Mouse (Mus musculus) megakaryocyte progenitor cell, adult 5-6 weeks (primary cell): ENCODE data around the gene Ccdc155. TPM values are rescaled to one million over a fixed set of nuclear protein-coding genes. Genes with fewer than 3 reads are reported as not detected.

Experiments
- ATAC-seq: replicated peaks from 2 replicates; pipeline ENCODE4 v1.8.0; 2016; ENCODE audit warnings: mild to moderate bottlenecking, moderate TSS enrichment, inconsistent platforms; ENCODE audit not compliant: poor library complexity
- total RNA-seq, 2 experiments: library from RNA; stranded (forward) in 1 of 2; stranded (reverse) in 1 of 2; fragments of 157-497, 149-512 nt in 1 of 2; fragments of 200-1000 nt in 1 of 2; gene quantifications; 2 replicates each; pipeline versions ENCODE4 v1.2.3 to v1.2.4; 2015 to 2017

Gene Ccdc155
- total RNA-seq (2015) = 0.15 TPM in 1 of 2 replicates, not detected in the other
- total RNA-seq (2017) = 0.34 TPM in 1 of 2 replicates, not detected in the other

DNA sequence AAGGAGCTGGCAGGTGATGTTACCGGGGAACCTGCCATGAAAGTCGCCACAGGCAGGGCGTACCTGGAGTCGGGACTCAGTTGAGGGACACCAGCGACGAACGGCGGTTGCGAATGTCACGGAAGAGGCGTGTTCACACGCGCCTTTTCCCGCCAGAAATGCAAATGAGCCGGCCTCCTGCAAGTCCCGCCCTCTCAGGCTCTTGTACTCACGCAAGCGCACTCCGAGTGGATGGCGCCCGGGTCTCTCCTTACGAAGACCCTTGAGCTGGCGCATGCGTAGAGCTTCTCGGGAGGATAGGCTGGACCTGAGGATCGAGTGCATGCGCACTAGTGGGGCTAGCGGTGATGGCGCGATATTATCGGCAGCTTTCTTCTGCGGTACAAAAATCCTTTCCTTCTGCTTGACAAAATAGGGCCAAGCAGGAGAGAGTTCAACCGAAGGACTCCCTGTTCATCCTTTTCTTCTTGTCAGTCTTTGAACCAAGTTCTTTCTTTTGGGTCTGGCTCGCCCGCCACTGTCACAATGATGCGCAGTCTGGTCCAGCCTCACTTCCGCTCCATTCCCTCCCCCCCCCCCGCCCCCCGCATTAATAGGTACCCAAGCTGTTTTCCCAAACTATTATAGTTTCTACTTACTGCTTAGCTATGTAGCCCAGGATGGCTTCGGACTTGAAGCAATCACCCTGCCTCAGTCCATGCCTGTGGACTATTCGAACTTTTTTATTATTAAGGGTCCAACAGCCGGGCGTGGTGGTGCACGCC lies at the start of gene Ccdc155:
TSS of gene Ccdc155 (minus strand) at position 513 of the 764 bp plus-strand sequence.
- ATAC-seq = peak; percentile 96

DNA sequence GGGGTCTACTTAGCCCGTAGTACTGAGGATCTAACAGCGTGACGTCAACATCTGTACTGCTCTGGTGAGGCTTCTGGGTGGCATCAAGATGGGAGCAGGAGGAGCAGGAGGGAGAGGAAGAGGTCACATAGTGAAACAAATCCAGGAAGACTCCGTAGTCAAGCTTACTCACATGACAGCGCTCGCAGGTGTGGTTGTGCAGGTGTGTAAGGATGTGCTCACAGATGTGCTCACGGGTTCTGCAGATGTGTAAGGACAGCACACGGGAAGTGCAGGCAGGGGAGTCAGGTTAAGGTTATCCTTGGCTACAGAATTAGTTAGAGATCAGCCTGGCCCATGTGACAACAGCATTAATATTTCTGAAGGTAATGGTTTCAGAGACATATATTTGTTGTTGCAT lies 49.1 kb upstream of the Ccdc155 start:
- no peak for ATAC-seq

DNA sequence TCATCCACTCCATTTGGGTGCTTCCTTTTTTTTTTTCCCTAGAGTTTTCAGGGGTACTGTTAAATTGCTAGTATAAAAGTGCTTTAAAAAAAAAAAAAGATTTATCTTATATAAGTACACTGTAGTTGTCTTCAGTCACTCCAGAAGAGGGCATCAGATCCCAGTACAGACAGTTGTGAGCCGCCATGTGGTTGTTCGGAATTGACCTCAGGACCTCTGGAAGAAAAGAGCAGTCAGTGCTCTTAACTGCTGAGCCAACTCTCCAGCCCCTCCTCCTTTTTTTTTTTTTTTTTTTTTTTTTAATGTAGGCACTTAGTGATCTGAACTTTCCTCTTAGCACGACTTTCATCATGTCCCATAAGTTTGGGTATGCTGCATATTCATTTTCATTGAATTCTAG lies 43.0 kb upstream of the Ccdc155 start:
- no peak for ATAC-seq

DNA sequence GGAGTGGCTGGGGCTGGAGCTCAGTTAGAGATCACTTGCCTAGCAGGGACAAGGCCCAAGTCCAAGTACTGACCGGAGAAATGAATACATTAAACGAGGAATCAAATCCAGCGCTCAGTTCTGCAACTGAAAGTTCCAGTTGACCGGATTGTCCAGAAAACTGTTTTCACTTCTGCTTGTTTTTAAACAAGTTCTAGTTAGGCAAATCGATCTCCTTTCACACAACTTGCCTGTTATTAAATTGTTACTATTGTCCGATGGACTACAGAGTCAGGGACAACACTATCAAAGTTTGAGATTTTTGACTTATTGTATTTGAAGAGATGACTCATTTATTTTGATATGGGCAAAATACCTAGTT lies 36.7 kb upstream of the Ccdc155 start:
- no peak for ATAC-seq

DNA sequence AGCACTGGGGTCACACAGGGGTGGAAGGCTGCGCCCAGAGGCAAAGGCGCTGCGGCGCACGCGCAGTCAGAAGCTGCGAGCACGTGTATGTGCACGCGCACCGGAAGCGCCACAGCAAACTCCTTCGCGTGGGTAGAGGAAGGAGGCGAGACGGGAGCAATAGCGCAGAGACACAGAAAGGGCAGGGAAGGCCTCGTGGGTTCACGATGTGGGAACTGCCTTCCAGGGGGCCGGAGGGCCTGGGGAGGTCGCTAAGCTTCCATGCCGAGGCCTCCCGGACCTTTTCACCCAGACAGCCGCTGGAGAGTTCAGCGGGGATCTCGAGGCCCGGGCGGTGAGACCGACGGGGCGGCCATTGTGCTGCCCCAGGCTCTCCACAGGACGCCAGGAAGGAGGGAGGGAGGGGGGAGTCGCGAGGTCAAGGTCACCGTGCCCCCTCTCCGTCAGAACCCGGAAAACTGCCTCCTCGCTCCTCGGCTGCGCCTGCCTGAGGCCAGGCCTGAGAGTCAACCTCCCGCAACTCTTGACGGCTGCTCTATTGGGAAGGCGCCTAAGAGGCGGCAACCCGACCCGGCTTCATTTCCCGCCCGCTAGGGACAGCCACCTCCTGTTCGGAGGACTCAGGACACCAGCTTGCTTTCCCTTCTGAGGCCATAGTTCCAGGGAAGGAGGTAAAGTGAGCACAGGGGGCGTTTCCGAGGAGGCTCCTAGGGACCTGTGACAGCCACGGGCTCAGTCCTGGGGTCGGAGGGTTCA lies 36.1 kb upstream of the Ccdc155 start, which contains the start of gene Slc6a16:
TSS of gene Slc6a16 (plus strand) at position 453 of the 756 bp plus-strand sequence.
- ATAC-seq = no peak

DNA sequence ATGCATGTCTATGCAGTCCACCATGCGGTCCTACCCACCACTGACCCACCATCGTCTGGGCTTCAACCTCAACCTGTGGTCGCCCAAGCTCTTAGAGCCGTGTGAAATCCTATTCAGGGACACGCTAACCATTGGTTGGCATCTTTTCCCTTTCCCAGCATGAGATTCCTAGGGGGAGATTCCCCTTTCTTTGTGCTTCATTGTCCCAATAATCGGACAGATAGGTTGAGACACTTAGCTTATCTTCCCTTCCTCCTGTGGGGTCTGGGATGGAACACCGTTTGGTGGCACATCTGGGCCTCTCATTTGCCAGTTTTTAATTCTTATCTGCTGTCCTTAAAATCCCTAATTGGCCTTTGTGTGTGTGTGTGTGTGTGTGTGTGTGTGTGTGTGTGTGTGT lies 35.4 kb upstream of the Ccdc155 start:
- ATAC-seq = no peak

DNA sequence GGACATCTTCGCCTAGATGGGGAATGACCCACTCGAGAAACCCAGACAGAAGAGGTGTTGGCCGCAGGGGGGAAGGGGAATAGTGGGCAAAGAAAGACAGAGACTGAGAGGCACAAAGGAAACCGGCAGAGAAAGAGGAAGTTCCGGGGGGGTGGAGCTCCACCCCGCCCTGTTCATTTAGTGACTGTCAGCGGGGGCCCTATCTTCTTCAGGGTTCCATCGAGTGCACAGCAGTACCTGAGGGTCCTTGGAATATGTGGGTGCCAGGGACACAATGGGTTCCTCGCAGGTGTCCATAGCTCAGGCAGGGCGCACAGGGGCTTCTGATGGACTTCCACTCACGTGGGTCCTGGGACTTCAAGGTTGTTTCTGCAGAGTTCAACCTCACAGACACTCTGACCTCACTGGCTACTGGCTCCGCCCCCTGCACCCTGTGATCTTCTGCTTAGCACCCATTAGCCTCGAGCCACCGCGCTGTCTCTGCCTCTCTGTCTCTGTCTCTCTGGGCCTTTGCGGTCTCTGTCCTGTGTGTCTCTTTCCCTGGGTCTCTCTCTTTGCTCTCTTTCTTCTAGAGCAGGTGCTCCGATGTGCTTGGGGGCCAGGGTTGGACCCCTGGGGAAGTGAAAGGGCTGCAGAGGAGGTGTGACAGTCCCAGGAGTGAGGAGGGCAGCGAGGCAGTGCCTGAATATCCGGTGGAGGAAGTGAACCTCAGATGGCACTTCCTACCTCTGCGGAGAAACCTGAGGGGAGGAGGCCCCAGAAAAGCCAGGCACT lies 34.2 kb upstream of the Ccdc155 start, which contains the start of gene Cd37:
TSS of gene Cd37 (minus strand) at position 393 of the 774 bp plus-strand sequence.
- peak; percentile 82 for ATAC-seq

DNA sequence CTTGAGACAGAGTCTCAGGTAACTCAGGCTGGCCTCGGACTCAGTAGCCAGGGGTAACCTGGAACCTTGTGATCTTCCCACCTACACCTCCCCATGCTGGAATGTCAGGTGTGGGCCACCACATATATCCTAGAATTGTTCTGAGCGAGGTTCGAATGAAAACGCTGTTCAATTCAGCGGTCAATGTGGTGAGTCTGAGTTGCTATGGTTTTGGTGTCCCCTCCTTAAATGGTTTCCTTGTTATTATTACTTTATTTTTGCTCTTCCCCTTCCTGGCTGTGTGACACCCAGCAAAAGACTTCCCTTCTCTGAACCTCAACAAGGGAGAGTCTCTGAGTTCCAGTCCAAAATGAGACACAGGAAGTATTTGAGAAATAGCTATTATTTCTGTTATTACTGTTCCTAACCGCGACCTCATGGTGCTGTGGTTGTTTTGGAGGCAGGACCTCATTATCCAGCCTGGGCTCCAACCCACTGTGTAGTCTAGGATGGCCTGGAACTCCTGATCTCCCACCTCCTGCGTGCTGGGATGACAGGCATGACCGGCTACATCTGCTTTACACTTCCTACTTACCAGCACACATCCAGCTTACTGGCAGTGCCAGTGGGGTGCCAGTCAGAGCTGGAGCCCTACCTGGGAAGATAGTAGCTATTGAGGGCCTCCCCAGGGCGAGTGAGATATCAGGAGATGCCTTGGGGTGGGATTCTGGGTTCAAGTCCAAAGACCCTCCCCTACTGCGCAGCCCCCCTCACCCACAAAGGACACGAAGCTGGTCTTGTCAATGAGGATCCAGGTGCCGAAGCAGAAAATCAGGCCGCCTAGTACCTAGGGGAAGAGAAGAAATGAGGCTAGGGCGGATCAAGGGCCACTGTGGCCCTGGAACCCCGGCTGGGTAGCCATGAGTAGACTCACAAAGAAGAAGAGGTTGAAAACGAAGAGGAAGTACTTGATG lies 33.3 kb upstream of the Ccdc155 start:
- ATAC-seq = peak; percentile 40

DNA sequence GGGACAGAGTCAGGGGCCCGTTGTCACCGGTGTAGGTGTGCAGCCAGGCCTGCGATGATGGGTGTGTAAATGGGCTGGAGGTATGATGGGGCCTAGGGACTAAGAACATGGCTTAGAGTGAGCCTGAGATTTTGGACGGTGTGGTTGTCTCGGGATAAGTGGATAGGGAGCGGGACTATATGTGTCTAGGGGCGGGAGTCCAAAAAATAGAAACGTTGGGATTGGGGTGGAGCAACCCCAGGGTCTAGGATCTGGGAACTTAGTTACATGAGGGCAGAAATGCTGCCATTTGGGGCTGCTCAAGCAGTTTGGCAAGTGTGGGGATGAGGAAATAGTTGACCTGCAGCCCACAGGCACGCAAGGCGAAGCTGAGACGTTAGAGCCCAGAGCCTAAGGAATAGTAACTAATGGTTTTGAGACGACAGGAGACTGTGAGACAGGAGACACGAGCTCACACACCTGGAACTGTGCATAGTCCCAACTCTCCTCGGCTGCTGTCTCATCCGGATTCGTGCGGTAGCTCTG lies 31.0 kb upstream of the Ccdc155 start:
- no peak for ATAC-seq

DNA sequence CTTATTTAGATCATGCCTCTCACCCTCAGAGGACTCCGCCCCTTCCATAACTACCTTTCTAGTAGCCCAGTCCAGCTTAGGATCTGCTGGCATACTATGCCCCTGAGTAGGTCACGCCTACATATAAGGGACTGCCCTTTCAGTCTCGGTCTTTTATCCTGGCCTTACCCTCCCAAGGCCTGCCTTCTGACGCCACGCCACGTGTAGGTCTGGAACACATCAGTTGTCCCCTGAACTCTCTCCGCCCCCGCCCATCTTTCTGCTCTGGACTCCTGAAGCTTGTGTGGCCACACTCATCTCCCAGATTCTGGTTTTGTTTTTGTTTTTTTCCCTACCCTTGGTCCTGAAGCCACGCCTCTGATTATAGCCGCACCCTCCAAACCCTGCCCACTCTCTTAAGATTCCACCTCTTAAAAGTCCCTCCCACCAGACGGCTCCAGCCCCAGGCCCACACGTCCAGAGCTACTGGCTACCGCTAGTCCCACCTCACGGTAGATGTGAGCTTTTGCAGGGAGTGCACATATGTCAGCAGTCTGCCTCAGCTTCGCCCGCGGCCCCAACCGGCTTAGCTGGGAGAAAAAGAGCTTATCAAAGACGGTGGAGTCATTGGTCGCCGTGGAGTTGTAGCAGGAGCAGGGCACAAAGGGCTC lies 30.4 kb upstream of the Ccdc155 start:
- ATAC-seq = no peak

DNA sequence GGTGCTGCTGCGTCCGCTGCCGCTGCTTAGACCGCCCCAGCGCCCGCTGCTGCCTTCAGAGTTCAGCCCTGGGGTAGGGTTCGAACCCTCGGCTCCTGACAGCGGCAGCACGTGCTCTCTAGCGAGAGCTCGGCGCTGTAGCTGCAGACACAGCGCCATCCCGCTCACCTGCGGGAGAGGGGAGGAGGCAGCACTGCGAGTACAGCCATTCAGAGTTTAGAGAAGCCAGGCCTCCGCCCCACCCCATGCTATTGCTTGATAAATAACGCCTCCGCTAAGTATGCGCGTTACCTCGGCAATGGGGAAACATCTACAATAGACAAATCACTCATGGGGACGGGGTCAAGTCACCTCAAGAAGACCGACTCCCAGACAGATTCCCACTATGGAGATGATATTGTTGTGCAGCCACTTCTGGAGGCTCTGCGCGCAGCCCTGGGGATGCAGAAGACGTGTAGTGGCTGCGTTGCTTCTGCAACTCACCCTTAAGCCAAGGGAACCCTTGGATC lies 29.7 kb upstream of the Ccdc155 start:
- ATAC-seq = no peak

DNA sequence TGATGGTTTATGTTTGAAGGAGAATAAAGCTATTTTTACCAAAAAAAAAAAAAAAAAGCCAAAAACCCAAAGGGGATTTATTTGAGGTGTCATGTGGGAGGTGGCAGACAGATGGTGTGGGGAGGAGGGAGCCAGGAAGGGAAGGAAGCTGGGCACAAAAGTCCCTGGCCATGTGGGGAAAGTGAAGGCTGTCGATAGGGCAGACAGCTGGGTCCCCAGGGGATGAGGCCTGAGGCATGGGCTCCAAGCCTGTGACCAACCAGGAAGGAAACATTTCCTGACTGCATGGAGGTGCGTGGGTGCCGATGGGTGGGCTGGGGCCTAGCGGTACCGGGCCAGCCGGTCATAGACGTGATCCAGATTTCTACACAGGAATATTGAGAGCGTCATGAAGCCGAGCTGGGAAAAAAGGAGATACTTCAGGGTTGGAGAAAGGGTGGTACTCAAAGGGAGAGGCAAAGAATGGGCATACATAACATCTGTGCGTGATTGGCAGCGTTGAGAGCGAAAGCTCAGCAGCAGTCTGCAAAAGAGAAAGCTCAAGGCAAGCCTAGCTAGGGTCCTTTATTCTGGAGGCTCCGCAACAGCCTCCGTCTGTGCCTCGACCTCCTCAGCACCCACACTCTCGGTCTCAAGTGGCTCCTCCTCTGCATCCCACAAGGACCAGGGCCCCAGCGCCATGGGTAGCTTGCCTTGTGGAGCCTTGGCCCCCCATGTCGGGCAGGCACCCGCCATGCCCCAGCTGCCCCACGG lies 29.1 kb upstream of the Ccdc155 start:
- ATAC-seq = no peak

DNA sequence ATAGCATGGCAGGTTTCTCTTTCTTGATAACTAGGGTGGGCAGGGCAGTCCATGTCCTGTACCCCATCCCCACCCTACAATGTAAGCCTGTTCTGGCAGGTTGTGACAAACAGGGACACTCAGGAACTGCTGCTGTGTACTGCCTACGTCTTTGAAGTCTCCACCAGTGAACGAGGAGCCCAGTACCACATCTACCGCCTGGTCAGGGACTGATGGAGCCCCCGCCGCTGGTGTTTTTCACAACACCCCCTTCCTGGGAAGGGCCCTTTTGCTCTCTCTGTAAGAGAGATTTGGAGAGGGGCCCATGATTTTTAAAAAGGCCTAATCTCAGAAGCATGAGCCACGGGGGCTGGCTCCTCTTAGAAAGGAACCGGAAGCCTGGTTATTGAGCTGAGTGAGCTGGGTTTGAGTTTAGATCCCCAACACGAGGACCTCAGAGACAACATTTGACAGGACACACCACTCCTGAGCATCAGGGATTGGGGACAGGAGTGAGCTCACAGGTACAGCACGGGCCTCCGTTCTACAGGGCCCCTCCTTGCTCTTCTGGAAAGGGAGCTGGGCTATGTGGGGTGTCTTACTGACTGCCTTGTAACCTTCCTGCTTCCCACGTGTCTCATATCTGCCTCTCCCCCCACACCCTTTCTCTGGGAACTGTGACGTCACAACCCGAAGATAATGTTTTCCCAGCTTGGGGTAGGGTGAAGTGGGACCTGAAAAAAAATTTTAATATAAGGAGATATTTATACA lies 28.2 kb upstream of the Ccdc155 start:
- ATAC-seq = no peak

DNA sequence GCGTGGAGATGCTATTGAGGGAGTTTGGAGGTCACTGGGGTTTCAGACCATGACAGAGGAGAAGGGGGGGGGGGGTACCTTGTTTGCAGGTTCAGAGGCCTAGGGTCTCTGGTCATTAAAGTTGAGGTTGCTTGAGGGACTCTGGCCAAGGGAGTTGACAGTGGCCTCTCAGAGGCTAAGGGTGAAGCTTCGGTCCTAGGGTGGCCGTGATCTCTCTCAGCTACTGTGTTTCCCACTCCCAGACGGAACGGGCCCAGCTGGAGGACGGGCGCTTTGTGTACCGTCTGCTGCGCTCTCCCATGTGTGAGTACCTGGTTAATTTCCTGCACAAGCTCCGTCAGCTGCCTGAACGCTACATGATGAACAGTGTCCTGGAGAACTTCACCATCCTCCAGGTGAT lies 27.2 kb upstream of the Ccdc155 start:
- no peak for ATAC-seq

DNA sequence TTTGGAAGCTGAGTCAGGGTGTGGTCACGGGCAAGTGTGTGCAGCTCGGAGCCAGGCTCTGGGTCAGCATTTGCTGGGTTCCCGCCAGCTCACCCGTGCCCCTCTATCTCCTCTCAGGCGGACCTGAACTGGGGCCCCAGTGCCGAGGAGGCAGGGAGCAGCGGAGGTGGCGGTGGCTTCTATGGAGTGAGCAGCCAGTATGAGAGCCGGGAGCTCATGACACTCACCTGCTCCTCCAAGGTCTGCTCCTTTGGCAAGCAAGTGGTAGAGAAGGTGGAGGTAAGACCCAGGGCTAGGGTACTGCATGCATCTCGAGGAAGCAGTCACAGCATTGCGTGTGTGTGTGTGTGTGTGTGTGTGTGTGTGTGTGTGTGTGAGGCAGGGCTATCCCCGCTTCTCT lies 26.5 kb upstream of the Ccdc155 start:
- no peak for ATAC-seq

DNA sequence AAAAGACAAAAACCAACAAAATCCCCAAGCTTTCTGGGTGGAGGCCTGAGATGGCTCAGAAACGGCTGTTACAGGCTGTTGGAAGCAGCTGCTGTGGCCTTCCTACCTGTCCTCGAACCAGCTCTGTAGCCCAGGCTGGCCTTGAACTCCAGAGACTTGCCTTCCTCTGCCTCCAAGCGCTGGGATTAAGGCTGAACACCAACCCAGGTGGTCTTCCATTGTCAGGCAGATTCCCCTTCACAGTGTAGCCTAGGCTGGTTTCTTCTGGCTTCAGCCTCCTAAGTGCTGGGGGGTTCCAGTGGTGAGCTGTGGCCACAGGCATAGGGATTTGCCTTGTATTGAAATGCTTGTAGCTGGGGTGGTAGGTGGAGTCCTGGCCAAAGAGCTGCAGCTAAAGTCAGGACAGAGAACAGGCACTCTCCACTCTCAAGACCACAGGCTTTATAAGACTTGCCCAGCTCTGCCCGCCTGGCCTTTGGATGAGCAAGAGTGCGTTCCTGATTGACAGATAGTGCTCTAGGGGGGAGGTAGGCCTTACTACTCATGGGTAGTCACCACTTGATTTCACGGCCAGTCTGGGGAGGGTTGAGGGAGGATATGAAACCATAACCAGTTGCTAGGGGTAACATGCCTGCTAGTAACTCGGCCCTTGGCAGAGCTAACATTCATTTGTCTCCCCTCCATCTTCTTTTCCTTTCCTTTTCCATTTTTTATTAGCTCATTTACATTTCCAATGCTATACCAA lies 24.9 kb upstream of the Ccdc155 start:
- no peak for ATAC-seq

DNA sequence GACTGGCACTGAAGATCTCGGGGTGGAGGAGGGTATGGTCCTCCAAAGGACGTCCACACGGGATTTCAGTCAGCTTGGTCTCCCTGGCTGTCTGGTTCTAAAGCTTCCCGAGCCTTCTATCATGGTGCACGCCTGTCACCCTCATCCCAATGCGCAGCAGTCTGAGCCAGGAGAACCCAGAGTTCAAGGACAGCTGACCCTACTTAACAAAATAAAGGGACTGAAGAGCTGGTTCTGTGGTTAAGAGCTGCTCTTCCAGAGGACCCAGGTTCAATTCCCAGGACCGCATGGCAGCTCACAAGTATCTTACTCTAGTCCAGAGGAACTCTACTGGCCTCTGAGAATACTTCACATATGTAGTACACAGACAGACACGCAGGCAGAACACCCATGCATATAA lies 24.4 kb upstream of the Ccdc155 start:
- ATAC-seq = no peak
